Mouse (Mus musculus): Measurements from ENCODE around the gene Impg1.

Gene Impg1

DNA sequence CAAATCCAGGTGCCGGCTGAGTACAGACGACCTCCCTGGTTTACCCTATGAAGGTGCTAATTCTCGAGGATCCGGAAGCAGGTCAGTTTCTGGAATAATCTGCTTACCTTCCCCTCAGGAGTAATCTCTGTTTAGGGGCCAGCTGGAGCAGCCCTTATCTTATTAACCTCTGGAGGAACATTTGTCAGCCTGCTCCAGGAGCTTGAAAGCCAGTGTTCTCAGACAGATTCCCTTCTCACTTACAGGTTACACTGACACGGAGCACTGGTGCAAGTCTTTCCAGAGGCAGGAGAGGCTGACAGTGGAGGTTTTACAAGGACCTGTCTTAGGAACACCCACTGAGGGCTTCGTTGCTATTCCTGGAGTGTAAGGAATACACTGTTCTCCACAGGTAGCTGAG lies at the start of gene Impg1:
Impg1 (minus strand) TSS at position 101 of the 400 bp plus-strand sequence.
- DNase-seq (ENCODE audit: low spot score in 2 of 2) = no peak

GRCm38 (mm10) chr9:80509464-80510153 lies 44.3 kb upstream of the Impg1 start:
- no peak for DNase-seq (ENCODE audit: low spot score in 2 of 2)

GRCm38 (mm10) chr9:80504496-80505012 lies 39.3 kb upstream of the Impg1 start:
- no peak for DNase-seq (ENCODE audit: low spot score in 2 of 2)

DNA sequence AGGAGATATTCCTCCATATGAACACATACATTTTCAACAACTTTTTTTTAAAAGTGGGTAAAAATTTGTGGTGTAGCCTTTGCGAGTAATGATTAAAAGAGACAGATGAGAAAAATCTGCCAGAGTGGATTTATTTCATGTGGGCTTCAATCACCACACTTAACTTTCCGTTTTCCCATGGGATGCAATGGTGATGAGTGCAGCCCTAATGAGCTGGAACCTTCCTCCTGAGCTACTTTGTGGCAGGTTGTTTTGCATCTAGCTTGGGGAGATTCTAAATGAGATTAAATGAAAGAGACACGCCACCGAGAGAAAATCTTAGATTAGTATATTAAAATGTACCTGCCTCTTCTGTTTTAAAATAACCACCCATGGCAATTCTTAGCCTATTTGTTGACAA lies 26.3 kb upstream of the Impg1 start:
- DNase-seq (ENCODE audit: low spot score in 2 of 2) = no peak

DNA sequence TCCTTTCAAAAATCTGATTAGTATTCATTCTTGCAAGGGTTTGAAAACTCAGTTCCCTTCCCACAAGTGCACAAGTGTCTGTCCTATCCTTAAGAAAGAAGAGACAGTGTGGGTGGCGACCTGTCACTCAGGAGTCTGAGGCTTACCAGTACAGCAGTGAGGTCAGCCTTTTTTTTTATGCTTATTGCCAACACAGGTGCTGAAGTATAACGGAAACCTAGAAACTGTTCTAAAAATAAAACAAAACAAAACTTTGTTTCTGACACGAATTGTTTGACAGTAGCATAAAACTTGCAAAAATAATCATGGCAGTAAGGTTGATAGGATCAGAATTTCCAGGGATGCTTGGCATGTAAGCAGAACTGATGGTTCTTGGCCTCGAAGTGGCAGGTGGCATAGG lies 4.9 kb downstream of the Impg1 start:
- no peak for DNase-seq (ENCODE audit: low spot score in 2 of 2)

DNA sequence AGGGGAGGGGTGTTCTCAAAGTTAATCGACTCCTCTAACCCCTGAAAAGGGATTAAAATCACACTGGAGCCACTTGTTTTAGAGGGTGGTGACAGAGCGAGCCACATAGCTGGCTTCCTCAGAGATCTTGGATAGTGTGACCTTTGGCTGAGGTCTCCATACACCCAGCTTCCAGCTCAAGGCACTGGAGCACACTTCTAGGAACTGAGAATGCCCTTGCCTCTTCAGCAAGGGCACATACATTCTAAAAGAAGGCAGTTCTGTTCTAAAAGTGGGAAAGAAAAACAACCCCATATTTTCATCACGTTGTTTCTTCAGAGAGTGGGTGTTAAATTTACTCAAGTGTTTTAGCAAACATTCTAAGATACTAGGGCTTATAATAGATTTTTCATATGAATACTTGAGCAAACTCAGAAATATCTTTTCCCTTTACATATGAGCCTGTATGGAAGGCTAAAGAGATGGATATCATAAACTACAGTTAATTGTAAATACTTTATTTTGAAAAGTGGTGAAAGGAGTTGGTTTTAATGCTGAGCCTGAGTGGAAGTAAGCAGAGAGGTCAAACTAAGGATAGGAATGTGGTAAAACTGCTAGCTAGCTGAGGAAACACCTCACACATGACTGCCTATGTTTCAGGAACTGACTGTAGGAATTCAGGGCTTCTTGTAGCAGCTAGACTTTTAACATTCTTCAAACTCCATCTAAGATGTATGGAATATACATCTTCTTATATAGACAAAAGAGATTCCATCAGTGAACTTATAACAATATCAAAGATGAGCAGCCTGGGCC lies 14.6 kb downstream of the Impg1 start:
- no peak for DNase-seq (ENCODE audit: low spot score in 2 of 2)

DNA sequence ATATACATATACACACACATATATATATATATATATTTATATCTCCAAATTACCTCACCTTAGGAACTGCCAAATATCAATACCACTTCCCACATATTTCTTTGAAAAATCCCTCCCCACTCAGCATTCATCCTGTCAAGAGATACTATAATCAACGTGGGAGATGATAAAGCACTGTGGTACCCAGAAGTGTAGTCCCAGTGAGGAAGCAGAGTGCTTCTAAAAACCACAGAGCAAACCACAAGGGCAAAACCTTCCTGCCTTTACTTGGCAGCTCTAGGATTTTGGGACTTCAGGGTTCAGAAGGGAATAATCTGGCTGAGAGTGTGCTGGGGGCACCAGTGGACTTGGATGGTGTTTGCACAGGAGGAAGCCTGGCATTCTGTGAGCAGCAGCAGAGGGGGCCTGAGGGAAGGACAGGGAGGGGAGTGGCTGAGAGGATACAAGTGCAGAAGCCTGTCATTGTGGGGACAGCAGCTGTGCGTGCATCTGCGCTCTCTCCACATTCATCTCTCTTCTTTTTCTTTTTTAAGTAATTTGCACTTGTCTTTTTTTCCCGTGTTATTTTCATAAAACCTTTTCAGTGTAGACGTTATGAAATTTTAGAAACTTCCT lies 24.1 kb downstream of the Impg1 start:
- no peak for DNase-seq (ENCODE audit: low spot score in 2 of 2)

- DNase-seq (ENCODE audit: low spot score in 2 of 2) = no peak
Measured at GRCm38 (mm10) chr9:80391404-80391803, 73.9 kb downstream of the Impg1 start.

DNA sequence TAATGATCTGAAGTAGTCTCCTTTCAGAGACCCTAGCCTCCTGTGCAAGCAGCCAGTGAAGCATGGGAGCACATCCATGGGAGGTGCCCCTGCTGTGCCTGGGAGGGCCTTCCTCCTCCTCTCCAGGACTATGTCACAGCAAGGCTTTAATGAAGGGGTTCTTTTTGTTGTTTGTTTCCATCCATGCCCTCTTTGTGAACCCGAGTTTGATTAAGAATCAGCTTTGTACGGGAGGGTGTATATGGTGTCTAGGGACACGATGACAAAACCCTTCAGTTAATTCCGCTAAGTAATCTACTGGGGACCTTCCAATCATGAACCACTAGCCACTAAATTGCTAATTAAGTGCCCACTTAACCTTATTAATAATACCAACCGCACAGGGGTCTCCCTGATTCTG lies 74.3 kb downstream of the Impg1 start:
- no peak for DNase-seq (ENCODE audit: low spot score in 2 of 2)

GRCm38 (mm10) chr9:80387890-80388289 lies 77.4 kb downstream of the Impg1 start:
- DNase-seq (ENCODE audit: low spot score in 2 of 2) = no peak

DNA sequence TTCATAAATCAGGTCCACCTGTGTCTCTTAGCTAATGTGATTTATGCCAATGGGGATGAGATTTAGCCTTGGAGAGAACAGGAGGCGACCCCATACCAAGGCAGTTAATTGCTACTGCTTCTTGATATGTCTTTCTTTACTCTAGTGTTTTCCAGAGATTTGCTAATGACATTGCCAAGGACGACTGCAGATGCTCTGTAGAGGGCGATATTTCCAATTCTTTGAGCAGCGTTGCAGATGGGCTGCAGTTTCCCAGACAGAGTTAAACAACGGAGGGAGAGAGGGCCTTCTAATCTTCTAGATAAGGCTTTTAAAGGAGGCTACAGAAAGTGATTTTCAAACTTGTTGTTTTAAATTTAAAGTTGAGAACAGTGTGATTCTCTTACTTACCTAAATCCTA lies 78.8 kb downstream of the Impg1 start:
- peak in 1 of 2 experiments; percentile 4 for DNase-seq (ENCODE audit: low spot score in 2 of 2)

GRCm38 (mm10) chr9:80386000-80386399 lies 79.3 kb downstream of the Impg1 start:
- peak in 1 of 2 experiments; percentile 32 for DNase-seq (ENCODE audit: low spot score in 2 of 2)

DNA sequence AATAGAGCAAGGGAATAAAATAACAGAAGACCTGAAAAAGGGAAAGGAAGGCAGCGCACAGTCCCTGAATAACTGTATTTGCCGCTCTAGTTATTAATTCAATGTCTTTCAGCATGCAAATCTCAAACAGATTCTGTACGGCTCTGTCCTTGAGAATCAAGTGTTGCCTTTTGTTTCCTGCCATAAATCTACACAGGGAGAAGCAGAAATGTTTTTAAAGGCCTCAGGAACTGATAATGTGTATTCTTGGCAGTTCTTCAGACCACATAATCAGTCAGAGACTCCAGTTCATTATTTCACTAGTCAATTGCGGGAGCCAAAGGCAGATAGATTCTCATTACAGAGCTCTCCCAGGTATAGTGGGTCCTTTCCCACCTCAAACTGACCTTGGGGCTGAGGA lies 82.6 kb downstream of the Impg1 start:
- no peak for DNase-seq (ENCODE audit: low spot score in 2 of 2)

DNA sequence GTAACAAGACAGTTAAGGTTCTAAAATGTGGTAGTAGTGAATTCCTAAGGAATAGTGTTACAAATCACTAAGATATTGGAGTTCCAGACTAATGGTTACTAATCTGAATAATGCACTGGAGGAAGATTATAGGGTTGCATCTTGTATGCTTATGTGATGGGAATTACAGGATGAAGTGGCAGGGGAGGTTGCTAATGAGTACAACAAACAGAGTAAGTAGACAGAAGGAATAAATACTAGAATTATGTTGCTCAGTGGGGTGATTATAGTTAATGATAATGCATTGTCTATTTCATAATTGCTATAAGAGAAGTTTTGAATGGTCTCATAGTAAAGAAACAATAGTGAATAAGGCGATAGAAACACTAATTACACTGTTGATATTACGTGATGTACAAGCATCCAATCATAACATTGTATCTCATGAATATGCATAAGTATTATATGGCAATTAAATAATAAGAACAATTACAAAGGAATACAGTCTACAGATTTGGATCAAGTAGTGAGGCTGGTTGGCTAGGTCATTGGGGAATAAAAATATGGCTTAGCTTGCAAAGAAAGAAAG lies 85.1 kb downstream of the Impg1 start:
- DNase-seq (ENCODE audit: low spot score in 2 of 2) = no peak

DNA sequence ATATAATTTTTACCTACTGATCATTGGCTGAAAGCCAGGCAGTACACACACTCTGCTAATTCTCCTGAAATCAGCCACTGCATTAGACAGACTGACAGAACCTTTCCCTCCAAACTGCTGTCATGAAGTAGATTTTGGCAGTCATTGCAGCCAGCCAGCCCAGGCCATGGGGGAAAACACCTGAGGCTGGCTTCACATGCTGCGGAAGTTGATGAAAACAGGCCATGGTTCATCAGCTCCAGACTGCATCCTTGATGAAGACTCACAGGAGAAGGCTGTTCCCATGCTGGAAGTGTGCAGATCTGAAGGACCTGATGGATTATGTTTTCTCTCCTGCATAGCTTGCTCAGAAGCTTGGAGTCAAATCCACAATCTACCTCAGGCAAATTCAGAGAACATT lies 91.2 kb downstream of the Impg1 start:
- no peak for DNase-seq (ENCODE audit: low spot score in 2 of 2)

DNA sequence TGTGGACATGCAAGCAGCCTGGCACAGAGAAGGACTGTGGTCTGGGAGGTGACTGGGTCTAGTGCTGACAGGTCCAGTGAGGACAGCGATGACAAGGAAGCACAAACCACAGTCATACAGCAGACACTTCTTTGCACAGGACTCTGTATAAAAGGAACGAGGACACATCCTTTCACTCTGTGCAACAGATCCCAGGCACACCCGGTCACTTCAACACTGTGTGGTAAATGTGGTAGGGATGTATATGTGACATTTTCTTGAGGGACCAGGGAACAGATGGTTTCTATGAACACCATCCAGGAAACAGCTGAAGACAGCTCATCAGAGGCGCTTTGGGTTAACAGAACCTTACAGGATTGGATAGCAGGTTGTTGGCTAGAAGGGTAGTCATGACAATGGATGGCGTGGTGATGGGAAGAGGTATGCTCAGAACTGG lies 92.0 kb downstream of the Impg1 start:
- DNase-seq (ENCODE audit: low spot score in 2 of 2) = no peak

DNA sequence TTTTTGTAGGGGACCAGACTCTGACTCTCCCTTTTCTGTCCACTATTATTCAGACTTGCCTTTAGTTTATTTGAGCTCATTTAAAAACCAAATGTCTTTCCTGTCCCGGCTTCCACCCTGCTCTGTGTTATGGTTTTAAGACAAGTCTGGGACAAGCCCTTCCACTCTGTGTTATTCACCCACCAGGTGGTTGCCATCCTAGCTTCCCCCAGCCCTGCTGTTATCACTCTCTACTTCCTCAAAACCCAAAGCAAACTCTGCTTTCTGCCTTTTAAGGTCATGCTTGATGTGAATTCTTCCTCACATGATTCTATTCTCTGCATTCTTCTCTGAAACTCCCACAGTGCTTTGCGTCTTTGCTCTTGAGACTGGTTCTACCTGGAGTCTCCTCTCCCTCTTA lies 96.6 kb downstream of the Impg1 start:
- no peak for DNase-seq (ENCODE audit: low spot score in 2 of 2)

- DNase-seq (ENCODE audit: low spot score in 2 of 2) = no peak
Measured at GRCm38 (mm10) chr9:80367520-80368204, 97.6 kb downstream of the Impg1 start.

DNA sequence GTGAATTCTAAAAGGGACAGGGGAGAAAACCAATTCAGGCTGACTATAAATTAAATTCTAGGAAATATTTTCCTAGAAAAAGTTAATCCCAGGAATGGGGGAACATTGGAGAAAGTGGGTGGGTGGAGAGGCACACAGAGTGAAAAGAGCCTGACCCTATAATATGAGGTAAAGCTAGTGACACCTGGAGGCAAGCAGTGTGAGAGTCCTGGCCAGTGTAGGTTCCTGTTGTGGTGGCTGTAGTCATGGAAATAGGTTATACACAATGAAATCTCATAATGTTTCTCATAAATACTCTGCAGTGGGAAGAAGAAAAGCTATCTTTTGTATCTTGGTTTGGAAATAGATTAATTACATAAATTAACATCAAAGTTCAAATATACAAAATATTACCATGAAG lies 105.2 kb downstream of the Impg1 start:
- no peak for DNase-seq (ENCODE audit: low spot score in 2 of 2)

DNA sequence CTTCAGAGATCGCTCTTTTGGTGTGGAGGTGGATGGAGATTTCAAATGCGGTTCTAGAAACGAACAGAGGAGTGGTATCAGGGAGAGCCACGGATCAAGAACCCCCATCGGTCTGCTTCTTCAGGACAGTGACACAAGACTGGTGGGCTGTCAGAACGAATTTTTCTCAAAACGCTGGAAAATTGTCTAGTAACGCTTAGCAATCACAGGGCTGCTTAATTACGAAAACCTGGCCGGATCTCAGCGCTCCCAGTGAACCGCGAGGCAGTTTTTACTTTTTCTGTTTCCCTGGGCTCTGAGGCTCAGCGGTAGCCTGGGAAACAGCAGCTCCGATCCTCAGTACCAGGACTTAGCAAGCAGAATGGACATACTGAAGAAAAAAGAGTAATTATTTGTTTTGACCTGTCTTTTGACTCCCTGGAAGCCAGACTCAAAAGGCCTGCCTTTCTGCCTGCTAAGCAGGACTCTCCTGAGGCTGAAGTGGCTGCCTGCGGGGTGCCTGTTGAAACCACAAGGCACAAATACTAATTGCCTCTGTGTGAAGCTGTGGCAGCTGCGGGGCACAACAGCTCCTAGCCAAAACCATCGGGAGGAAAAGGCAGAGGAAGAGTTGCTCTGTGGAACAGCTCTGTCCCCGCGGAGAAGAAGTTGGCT lies 113.5 kb downstream of the Impg1 start:
- peak in 1 of 2 experiments; percentile 19 for DNase-seq (ENCODE audit: low spot score in 2 of 2)

- no peak for DNase-seq (ENCODE audit: low spot score in 2 of 2)
Measured at GRCm38 (mm10) chr9:80351295-80351677, 114.0 kb downstream of the Impg1 start.
